Mouse (Mus musculus) cerebellum, adult 11-12 months (tissue): ENCODE results near the gene Egflam.

Source experiments
- DNase-seq: peaks from one replicate; pipeline ENCODE4 v3.0.0; 2022

The Egflam gene

DNA sequence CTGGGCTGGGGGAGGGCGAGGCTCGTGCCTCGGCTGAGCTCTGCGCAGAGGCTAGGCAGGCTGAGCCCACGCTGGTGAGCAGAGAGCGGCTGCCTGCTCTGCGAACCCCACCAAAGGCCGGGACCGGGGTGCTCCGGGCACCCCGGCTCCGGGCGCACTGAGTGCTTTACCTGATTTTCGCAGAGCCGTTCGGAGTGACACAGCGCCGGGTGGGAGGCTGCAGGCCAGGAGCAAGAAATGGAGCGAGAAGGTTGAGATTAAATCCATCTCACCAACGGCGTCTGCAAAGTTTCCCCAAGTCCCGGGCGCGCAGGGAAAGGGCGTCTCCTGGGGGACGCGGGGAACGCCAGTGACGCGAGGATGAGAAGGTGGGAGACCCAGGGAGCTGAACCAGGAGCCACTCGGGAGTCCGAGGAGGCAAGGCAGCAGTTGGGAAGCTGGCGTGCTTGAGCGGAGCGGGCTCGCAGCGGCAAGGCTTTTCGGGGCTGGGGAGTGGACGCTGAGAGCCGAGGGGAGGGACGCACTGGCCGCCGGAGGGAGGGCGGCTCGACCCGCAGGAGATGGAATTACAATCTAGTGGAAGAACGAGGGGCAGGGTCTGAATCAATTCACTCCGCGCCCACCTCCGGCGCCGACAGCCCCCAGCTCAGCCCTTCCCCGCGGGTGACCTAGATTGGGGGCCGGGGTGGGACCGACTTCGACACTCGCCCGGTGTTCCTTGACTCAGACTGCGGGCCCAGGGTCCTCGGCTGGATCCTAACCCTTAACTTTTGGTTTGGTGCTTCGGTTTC is at the start of gene Egflam:
Gene Egflam, minus strand, starts transcription at position 578 of the 791 bp plus-strand sequence.
- DNase-seq: no peak

DNA sequence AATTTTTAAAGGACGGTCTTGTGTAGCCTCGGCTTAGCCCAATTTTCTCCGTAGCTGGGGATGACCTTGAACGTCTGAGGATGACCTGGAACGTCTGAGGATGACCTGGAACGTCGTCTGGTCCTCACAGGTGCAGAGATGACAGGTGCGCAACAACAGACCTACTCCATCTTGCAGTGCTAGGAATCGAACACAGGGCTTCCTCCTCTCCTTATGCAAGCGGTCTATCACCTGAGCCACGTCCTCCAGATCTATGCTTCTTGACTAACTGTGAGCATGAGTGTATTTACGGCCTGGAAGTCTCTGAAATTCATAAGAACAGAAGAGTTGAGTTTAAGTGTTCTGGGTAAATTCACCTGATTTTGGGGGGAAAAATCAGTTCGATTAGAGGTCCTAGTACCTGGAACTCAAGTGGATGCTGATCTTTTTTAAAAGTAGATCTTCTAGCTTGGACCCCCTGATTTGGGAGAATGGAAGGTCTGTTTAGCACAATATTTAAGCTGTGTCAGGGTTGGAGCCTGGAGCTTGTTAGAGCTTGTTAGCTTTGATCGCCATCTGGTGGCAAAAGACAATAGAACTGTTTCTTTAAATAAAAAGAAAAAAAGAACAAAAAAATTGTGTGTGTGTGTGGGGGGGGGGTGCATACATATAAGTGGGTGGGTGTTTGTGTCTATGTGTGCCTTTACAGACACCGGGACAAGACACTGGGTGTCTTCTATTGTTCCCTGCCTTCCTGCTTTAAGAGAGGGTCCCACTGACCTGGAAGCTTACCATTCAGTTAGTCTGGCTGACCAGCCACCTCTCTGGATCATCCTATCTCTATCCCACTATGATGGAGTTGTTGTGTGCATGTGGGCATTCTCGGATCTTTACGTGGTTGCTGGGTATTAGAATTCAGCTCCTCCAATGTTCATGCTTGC is 45.5 kb upstream of the Egflam start:
- no peak for DNase-seq

DNA sequence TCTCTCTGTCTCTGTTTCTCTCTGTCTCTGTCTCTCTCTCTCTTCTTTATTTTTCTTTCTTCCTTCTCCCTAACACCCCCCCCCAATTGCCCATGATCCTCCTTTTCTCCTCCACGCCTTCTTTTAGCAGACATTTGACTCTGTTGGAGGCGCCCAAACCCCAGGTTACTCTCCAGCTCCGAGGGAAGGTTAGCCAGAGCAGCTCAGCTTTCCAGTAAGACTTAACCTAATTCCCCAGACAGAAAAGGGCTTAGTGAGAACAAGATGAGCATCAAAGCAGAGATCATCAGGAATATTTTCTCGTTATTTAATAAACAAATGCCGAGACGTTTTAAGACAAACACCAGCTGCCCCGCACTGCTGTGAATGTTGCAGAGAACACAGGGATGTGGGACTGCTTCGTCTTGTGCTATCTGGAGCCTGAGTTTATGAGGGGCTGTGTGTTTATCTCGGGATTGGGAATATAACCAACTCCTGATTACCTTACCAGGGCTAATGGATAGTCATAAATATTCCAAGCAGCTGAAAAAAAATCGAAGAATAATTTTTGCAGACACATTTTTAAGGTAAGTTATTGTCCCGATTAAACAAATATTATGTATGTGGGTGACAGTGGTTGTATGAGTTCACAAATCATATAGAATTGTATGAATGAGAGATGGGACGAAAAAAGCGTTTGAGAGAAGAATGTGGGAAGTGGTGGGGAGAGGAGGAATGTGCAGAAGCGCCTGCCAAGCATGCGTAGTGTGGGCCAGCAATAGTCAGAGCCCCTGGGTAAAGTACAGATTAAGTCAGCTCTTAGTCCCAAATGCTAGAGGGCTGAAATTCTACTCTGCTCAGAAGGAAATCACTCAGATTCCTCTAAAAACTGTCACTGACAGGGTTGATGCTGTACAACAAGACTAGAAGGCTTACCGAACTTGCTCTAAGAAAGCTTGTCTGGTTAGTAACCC is 44.2 kb upstream of the Egflam start:
- DNase-seq: no peak

DNA sequence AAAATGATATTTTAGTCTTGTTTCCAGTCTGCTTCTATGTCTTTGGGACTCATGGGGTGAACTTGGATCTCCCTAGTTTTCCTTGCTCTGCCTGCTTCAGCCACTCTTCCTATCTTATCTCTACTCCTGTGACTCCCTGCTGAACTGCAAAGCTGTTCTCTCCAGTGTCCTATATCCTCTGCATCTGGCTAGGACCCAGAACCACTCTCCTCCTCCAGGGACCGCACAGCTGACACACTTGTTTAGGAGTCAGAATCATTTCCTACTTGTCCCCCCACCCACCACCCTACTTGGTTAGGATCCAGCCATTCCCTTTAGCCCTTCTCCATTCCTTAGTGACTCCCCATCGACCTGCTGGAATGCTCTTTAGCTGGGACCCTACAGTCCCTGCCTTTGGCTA is 26.1 kb upstream of the Egflam start:
- no peak for DNase-seq

DNA sequence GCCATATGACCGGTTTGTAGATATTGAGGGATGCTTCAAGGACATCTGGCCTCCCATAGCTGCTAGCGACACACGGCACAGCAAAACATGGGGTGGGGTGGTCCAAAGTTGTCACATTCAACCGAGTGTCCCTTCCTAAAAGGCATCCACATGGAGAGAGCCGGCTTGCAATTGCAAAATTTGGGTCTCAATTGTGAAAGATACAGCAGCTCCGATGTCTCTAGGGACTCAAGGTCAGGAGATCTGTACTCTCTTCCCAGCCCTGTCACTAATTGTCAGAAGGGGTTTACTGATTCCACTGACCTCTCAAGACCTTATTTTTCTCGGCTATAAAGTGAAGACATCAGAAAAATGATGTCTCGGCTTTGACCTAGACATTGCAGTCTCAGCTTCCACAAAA is 6.3 kb upstream of the Egflam start:
- no peak for DNase-seq

DNA sequence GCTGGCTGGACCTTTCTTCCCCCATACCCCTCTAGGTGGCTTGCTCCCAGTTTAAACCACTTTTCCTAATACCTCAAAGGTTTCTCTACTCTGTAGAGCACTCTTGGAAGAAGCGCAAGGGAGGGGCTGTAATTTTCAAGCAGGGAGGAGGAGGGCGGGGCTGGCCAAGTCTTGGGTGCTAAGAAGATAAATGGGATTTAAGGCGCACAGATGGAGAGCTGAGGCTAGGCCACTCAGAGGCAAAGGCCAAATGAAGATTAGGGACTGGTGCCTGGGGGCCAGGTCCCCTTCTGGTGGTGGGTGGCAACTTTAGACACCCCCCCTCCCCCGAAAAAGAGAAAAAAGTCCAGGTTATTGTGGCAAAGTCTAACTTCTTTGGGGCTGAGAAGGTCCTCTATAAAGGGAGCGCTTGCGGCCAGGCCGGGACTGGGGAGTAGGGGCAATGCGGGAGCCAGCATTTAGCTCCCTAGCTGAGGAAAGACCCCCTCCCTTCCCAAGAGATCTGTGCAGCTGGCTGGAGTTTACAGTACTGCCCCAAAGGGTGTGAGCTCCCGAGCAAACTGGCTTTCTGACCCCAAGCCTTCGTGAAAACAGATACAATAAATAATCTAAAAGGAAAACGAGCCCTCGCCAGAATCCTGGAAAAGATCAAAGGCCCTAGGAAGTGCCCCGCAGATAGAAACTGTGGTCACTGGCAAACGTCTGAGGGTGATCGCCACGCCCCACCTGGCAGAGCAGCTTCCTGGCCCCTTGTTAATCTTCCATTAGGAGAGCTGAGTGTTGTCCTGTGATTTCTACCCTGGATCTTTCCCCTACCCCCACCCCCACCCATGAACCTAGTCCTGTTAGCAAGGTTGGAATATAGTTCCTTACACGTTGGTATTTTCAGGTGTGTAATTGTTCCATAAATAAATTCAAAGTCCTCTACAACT is 680 bp upstream of the Egflam start:
- no peak for DNase-seq

DNA sequence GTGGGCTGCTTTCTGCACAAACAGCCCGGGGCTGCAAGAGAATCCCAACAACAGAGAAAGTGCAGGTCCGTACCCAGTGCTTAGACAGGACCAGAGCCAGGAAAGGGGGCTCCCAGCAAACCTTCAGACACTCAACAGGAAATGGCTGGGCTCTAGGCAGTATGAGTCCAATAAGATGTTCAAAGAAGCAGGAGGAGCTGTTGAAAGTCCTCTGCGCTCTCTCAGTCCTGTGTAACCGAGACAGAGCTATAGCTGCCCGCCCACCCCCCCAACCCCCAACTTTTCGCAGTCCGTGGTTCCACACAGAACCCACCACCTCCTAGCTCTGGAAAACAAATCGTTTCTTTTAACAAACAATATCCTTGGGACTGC is 763 bp downstream of the Egflam start:
- no peak for DNase-seq

DNA sequence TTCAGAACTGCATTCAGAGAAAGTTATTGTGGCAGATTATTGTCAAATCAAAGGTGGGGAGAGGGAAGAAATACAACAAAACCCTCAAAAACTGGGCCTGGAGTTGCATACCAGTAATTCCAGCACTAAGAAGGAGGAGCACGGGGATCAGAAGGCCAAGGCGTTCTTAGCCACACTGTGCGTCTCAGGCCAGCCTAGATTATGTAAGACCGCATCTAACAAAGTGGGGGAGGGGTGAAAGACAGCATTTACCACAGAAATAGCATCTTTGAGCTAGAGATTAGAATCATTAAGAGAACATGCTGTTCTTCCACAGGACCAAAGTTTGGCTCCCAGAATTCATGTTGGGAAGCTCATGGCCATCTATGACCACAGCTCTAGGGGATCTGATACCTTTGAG is 14.8 kb downstream of the Egflam start:
- DNase-seq: no peak

DNA sequence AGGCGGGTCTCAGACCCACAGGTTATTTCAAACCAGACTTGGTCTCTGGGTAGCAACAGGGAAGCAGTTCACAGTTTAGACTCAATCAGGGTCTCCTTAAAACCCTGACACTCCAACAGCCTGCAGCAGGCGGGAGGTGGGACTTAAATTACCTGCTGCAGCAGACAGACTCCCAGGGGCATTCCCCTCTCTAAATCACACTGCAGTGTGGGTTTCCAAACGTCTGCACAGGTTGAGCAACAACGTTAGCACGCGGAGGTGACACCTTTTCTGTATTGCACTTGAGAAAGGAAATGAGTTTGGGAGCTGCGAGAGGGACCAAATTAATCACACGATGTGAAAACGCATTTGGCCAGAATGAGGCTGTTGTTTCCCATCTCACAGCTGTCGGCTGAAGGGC is 15.7 kb downstream of the Egflam start:
- DNase-seq: no peak

DNA sequence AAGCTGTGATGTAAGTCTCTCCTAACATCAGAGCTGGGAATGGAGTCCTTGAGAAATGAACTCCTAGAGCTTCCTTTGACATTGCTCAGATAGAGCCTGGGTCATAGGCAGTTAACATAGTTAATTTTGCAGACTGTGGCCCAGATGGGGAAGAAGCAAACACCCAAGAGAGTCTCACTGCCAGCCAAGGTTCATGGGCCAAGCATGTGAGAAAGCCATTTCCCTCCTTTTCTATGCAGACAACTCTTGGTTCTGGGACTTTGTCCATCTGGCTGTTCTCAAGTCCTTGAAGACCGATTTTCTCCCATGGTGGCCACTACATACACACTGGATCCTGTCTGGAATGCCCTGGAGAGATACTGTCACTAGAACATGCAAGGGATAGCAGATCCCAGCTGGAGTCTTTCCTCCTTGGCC is 45.6 kb downstream of the Egflam start:
- no peak for DNase-seq

DNA sequence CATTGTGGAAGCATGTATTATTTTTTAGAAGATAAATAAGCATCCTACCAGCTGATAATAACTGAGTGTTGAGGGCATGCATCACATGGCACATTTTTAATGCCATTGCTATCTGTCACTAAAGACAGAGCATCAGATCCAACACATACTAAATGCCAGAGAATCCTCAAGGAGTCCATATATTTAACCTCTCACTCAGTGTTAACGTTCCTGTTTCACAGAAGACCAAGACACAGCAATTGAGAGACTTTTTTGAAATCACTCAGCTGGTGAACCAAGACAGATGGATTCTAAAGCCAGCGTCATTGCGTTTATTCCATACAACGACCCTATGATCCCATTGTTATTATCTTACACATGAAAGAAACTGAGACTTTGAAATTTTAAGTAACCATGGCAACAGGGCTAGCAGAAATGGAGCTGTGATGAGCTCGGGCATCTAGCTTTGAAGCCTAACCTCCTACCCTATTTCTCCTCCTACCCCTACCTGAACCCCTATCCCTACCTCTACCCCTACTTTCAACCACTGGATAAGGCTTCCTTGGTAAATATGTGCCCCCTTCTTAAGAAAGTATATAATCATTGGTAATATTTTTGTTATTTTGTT is 57.4 kb downstream of the Egflam start:
- DNase-seq: no peak

DNA sequence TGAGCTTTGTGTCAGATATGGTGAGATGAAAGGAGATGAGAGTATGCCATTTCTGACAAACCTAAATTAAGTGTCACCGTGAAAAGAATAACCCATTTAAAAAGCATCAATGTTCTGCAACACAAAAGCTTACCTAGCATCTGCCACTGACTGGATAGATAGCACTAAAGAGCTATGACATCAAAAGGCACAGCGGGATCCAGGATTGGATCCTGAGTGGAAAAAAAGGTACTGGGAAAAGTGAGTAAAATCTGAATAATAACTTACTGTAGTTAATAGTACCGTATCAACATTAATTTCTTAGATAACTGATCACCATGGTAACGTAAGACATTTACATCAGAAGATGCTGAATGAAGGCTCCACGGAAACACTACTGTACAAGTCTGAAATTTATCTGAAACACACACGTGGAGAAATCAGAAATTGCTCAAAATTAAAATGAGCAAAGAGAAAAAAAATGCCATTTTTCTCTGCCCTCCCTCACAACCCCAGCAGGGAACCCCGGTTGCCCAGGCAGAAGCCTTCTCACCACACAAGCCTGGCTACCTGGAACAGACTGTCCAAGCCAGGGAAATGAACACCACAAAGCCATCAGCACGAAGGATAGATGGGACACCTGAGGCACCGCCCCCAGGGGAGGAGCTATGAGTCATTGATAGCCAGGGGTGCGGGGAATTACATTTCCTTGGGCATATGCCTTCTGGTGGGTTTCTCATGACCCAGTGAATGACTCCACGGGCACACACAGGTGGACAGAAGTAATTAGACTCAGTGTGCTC is 63.5 kb downstream of the Egflam start:
- DNase-seq: no peak

DNA sequence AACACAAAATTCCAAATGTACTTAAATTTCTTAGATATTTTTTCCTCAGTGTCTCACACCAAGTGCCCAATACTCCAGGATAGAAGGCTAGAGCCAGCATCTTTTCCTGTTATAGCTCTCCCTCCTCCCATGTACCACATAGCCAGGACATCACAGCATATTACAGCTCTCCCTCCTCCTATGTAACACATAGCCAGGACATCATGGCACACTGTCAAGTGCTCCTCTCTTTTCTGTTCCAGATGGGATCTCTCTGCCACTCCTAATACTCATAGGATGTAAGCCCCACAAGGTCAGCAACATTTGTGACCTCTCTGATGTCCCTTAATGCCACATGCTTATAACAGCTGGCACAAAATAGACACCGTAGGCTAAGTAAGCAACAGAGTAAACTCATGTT is 65.3 kb downstream of the Egflam start:
- DNase-seq: no peak

DNA sequence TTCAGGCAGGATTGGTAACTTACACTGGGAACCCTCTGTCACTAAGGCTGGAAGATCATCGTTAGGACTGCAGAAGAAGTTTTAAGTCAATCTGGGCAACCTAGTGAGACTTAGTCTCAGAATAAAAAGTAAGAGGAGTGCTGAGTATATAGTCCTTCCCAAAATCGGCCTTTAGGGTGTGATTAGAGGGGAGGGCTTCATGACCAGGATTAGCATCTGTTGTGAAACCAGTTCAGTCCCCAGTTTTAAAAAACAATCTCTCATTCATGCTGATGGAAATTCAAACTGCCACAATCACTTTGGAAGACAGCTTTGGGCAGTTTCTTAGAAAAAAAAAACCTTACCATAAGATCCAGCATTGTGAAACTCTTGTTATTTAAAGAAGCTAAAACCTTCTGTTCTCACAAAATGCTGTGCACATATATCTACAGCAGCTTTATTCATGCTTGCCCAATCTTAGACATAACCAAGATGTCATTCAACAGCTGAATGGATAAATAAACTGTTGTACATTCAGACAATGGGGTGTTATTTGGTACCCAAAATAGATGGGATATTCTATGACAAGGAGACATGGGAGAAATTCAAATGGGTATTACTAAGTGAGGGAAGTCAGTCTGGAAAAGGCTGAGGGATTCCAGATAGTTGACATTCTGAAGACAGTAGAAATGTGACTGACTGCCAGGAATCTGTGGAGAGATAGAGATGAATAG is 75.4 kb downstream of the Egflam start:
- DNase-seq: no peak

DNA sequence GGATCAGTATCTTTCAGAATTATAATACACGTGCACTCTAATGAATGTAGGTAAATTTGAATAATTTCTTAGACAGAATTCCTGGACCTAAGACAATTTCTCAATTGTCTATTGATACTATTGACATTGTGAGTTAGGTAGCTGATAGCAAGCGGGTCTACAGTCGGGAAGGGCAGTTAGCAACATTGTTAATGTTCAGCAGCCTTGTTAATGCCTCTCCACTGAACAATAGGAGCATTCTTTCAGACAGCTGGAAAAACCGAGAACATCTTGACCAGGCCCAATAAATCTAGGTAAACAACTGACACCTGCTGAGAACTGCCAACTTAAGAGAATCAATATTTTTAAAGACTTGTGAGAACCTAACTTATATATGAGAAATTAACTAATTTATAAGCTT is 77.3 kb downstream of the Egflam start:
- no peak for DNase-seq

DNA sequence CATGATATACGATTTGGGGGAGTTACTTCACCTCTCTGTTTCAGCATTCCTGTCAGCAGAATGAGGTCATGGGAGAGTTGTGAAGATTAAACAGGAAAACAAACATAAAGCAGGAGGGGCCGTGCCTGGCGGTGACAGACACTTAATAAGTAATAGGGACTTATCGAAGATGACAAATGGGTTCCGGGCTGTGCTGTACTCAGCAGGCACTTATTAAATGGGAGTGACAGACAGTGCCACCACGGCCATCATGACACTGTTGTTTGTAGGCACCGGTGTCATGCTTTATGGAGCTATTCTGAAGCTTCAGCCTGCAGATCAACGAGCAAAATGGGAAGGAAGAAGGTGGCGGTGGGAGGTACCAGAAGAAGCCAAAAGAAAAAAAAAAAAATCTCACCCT is 82.7 kb downstream of the Egflam start:
- no peak for DNase-seq

DNA sequence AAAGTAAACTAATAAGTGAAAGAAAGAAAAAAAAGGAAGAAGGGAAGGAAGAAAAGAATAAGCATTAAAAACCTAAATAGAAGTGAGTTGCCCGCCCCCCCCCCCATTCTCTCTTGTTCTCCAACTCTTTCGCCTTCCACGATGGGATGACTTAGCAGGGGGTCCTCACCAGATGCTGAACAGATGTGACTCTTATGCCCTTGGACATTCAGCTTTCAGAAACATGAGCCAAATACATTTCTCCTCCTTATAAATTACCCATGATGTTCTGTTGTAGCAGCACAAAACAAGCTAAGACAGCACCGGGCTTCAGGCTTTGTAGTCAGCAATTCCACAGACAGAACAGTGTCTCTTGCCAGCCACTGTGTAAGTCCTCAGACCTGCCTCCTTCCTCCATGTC is 89.5 kb downstream of the Egflam start:
- DNase-seq: no peak

DNA sequence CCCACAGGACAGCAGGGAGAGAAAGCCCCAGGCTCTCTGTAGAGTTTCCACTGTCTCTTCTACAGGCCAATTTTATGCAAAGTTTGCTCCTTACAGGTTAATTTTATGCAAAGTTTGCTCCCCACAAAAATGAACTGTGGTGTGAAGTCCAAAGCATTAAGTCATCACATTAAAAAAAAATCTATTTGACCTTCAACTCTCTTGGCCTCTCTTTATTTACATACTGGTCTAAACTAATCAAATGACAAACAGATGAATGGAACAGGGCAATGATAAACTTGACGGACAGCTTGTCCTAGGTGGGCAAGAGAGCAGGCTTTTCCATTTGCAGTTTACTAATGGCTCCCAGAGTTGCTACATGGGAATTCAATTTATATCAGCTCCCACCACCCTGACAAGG is 98.3 kb downstream of the Egflam start:
- DNase-seq: no peak

DNA sequence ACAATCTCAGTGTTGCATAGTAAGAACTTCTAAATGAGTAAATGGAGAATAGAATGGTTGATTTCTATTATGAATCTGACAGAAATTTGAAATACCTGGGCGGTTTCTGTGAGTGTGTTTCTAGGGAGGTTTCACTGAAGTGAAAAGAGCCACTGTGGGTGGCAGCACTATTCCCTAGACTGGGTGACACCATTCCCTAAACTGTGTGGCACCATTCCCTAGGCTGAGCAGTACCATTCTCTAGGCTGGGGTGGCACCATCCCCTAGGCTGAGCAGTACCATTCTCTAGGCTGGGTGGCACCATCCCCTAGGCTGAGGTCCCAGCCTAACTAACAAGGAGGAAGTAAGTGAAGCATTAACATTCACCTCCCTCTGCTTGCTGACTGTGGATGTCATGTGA is 103.0 kb downstream of the Egflam start:
- DNase-seq: no peak

DNA sequence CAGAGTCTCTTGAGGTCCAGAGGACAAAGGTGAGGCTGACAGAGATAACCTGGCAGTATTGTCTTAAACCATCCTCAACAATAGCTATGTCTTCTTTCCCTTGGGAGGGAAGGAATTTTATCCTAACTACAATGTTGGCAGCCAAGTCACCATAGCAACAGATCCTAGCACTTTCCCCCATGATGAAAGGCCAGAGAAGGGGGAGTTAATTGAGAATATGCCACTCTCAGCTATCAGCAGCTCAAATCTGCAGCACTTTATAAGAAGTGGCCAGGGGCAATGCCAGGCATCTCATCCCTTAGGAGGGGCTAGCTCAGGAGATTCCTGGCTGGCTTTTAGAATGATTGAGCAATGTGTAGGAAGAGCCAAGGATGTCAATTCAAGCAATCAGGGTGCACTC is 105.3 kb downstream of the Egflam start:
- no peak for DNase-seq
